Mouse (Mus musculus): ENCODE data around the gene Grk5.

DNA sequence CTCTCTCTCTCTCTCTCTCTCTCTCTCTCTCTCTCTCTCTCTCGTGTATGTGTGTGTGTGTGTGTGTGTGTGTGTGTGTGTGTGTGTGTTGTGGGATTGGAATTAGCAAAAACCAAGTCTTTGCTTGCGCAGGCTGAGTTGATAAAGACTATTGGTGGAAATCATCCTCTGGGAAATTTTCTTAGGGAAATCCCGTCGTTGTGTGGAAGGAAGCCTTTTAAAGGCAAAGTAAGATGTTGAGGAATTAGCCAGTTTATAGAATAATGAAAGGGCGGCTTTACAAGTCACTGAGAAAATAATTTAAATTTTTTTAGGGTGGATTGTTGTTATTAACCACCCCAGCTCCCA lies 1.5 kb downstream of the Grk5 start:
- TF ChIP-seq CTCF (conservative IDR thresholded peaks at IDR 0.05; ENCODE audit: low read length) (no peak), NANOG (IDR thresholded peaks at IDR 0.05; ENCODE audit: borderline replicate concordance, low read length) (no peak)
